ENCODE assay signal across 8 mouse cellular contexts in genomic region chr9:104062430-104063243, GRCm38 (mm10). TPM values are rescaled to one million over a fixed set of nuclear protein-coding genes. Genes with fewer than 3 reads are reported as not detected.
DNase-seq lines count a peak whose midpoint lies in the region; ATAC-seq and TF ChIP-seq lines count a peak whose summit lies in the region.

Gene Uba5 (minus strand): TSS chr9:104063134.

- DNase-seq in hindbrain, embryonic 10.5 days (ENCODE audit: low spot score) = peak; percentile 71
- peak in 1 of 2 experiments; percentile 43 for DNase-seq in left cerebral cortex, adult 8-10 months (ENCODE audit: low spot score in 2 of 2)
- peak; percentile 59 for DNase-seq in spleen, adult 12 weeks (ENCODE audit: low spot score)
- DNase-seq in Muller cell, postnatal 12 days (ENCODE audit: inconsistent ontology term) = no peak

- H3K27me3 ChIP-seq in ES-Bruce4 (ENCODE audit: control insufficient read depth, insufficient read depth, low read length, poor library complexity, severe bottlenecking) = no peaks in the 10 kb centered on the region
- no peaks in the 10 kb centered on the region for H3K27me3 ChIP-seq in forebrain, embryonic 16.5 days (replicated peaks; ENCODE audit: control insufficient read depth, insufficient read depth, low read length)
- no peaks in the 10 kb centered on the region for H3K27me3 ChIP-seq in hindbrain, embryonic 10.5 days (ENCODE audit: insufficient read depth, poor library complexity, severe bottlenecking)

- TF ChIP-seq CTCF in ES-Bruce4 (IDR thresholded peaks at IDR 0.05; ENCODE audit: low read depth, low read length) = no peak
- no peak for TF ChIP-seq CTCF in bone marrow, adult 2 months (IDR thresholded peaks at IDR 0.05; ENCODE audit: control insufficient read depth, insufficient read depth, low read length)

- WGBS in bone marrow, adult 2 months = under 1% methylated on average over 59 of the region's 59 CpGs
- under 1% methylated on average over 58 of the region's 59 CpGs for WGBS in forebrain, embryonic 16.5 days
- WGBS in hindbrain, embryonic 10.5 days = under 1% methylated on average over 59 of the region's 59 CpGs

- H3K36me3 ChIP-seq in ES-Bruce4 (ENCODE audit: control insufficient read depth, insufficient read depth, low read length, poor library complexity, severe bottlenecking) = peaks cover 4% of the 10 kb centered on the region
- H3K36me3 ChIP-seq in forebrain, embryonic 16.5 days (ENCODE audit: control insufficient read depth, insufficient read depth) = peaks cover 8% of the 10 kb centered on the region; the same call in 1 of the 2 replicates
- peaks cover 29% of the 10 kb centered on the region for H3K36me3 ChIP-seq in hindbrain, embryonic 10.5 days

- peak within 1 kb of the TSS; percentile 24; the same call in 1 of the 2 replicates for H3K27ac ChIP-seq in ES-Bruce4 (ENCODE audit: insufficient read depth, low read length)
- H3K27ac ChIP-seq in bone marrow, adult 2 months (ENCODE audit: control insufficient read depth, insufficient read depth, low read depth, low read length, poor library complexity) = peak within 1 kb of the TSS; percentile 25; the same call in 1 of the 2 replicates
- peak within 1 kb of the TSS; percentile 62 for H3K27ac ChIP-seq in forebrain, embryonic 16.5 days (ENCODE audit: low read length)
- peak within 1 kb of the TSS; percentile 93 for H3K27ac ChIP-seq in hindbrain, embryonic 10.5 days

- H3K9ac ChIP-seq in ES-Bruce4 (ENCODE audit: low read depth, poor library complexity, severe bottlenecking) = peak within 1 kb of the TSS; percentile 85
- H3K9ac ChIP-seq in forebrain, embryonic 16.5 days (replicated peaks; ENCODE audit: low read depth, low read length) = peak within 1 kb of the TSS; percentile 81

- no peak for TF ChIP-seq EP300 in ES-Bruce4 (IDR thresholded peaks at IDR 0.05; ENCODE audit: insufficient read depth, low read depth, low read length)

- no peak for TF ChIP-seq POLR2A in ES-Bruce4 (IDR thresholded peaks at IDR 0.05; ENCODE audit: insufficient read depth, low read length)
- peak; percentile 49; the same call in 1 of the 2 replicates for TF ChIP-seq POLR2A in bone marrow, adult 2 months (IDR thresholded peaks at IDR 0.05; ENCODE audit: borderline replicate concordance, control insufficient read depth, low read depth, low read length)

- H3K4me2 ChIP-seq in forebrain, embryonic 16.5 days (ENCODE audit: low read length) = peak within 1 kb of the TSS; percentile 98

- ATAC-seq in forebrain, embryonic 16.5 days = peak; percentile 80
- ATAC-seq in megakaryocyte progenitor cell, adult 5-6 weeks (replicated peaks; ENCODE audit: poor library complexity) = peak; percentile 81

- H3K4me3 ChIP-seq in ES-Bruce4 (ENCODE audit: low read depth, low read length) = peak within 1 kb of the TSS; percentile 100
- peak within 1 kb of the TSS; percentile 80 for H3K4me3 ChIP-seq in bone marrow, adult 2 months (replicated peaks; ENCODE audit: control insufficient read depth, low read depth, low read length)
- H3K4me3 ChIP-seq in forebrain, embryonic 16.5 days (replicated peaks; ENCODE audit: low read length) = peak within 1 kb of the TSS; percentile 86
- peak within 1 kb of the TSS; percentile 97 for H3K4me3 ChIP-seq in hindbrain, embryonic 10.5 days

- no peaks in the 10 kb centered on the region for H3K9me3 ChIP-seq in ES-Bruce4 (replicated peaks; ENCODE audit: control insufficient read depth, insufficient read depth, low read length, poor library complexity, severe bottlenecking)
- H3K9me3 ChIP-seq in forebrain, embryonic 16.5 days (ENCODE audit: control insufficient read depth, low read length) = no peaks in the 10 kb centered on the region
- no peaks in the 10 kb centered on the region for H3K9me3 ChIP-seq in hindbrain, embryonic 10.5 days

- no peaks in the 10 kb centered on the region for H3K4me1 ChIP-seq in ES-Bruce4 (ENCODE audit: control insufficient read depth, insufficient read depth, low read length)
- H3K4me1 ChIP-seq in bone marrow, adult 2 months (ENCODE audit: control insufficient read depth, insufficient read depth, low read length) = no peaks in the 10 kb centered on the region; the same call in 1 of the 2 replicates
- H3K4me1 ChIP-seq in forebrain, embryonic 16.5 days (replicated peaks; ENCODE audit: control insufficient read depth, insufficient read depth, low read length) = peaks cover 20% of the 10 kb centered on the region
- peaks cover 20% of the 10 kb centered on the region for H3K4me1 ChIP-seq in hindbrain, embryonic 10.5 days (replicated peaks)

RNA-seq across cellular contexts. Expression of gene Uba5, which starts in this region (rescaled TPM):
- polyA plus RNA-seq in ES-Bruce4 (2011; ENCODE audit: insufficient read depth, insufficient read length, low read depth, missing spikeins) = 29.0 and 30.4 TPM in 2 replicates
- polyA plus RNA-seq in bone marrow, adult 2 months (2011; ENCODE audit: insufficient read depth, insufficient read length, low replicate concordance, missing spikeins) = 15.9 and 25.3 TPM in 2 replicates
- 63.8 and 68.5 TPM in 2 replicates for polyA plus RNA-seq in forebrain, embryonic 16.5 days (2015; fragmentation: Nextera tagmentation; extraction: Ambion mirVana)
- polyA plus RNA-seq in hindbrain, embryonic 10.5 days (2016; fragmentation: Nextera tagmentation; extraction: Ambion mirVana) = 42.9 and 47.4 TPM in 2 replicates
- 10 to 100 TPM; 34.9 to 38.8 (median 36.2) TPM for total RNA-seq in left cerebral cortex, adult 8-10 months (2022)
- total RNA-seq in megakaryocyte progenitor cell, adult 5-6 weeks (2015) = 56.0 and 62.4 TPM in 2 replicates
- total RNA-seq in megakaryocyte progenitor cell, adult 5-6 weeks (2017) = 46.8 and 54.0 TPM in 2 replicates

Comparison
In these comparisons a context has a peak if more than half of its experiments do, and no peak if none do; other contexts are left out.
1. H3K27ac ChIP-seq: peak in every context shown above with its lines; median percentile 93 in hindbrain, embryonic 10.5 days; 62 in forebrain, embryonic 16.5 days; 25 in bone marrow, adult 2 months; 24 in ES-Bruce4.